9 mouse cellular contexts compared by ENCODE assay signal in genomic region chr16:6986031-6986430, GRCm38 (mm10).
DNase-seq lines count a peak whose midpoint lies in the region; ATAC-seq and TF ChIP-seq lines count a peak whose summit lies in the region.
"Had no signal": no experiment of that assay in that cellular context is flagged by ENCODE, and none has a peak within 500 bp of the region (broad histone marks: within the 10 kb centered on the region; RNA-seq: fewer than 3 reads in every experiment).

No protein-coding gene starts in this region.

- no peaks in the 10 kb centered on the region for H3K9me3 ChIP-seq in hindbrain, embryonic 14.5 days (ENCODE audit: control insufficient read depth, low read length)
- H3K9me3 ChIP-seq in hindbrain, embryonic 11.5 days (ENCODE audit: control insufficient read depth, low read length) = no peaks in the 10 kb centered on the region
- no peaks in the 10 kb centered on the region for H3K9me3 ChIP-seq in midbrain, postnatal 0 days (ENCODE audit: low read length)
- H3K9me3 ChIP-seq in midbrain, embryonic 16.5 days (replicated peaks; ENCODE audit: control insufficient read depth, low read length, poor library complexity, severe bottlenecking) = no peaks in the 10 kb centered on the region
- H3K9me3 ChIP-seq in forebrain, postnatal 0 days (ENCODE audit: low read length) = no peaks in the 10 kb centered on the region

- H3K4me1 ChIP-seq in hindbrain, embryonic 14.5 days (replicated peaks; ENCODE audit: control insufficient read depth, insufficient read depth, low read length) = no peaks in the 10 kb centered on the region
- H3K4me1 ChIP-seq in hindbrain, embryonic 11.5 days (replicated peaks; ENCODE audit: control insufficient read depth, insufficient read depth, low read length) = no peaks in the 10 kb centered on the region
- H3K4me1 ChIP-seq in midbrain, postnatal 0 days (ENCODE audit: insufficient read depth, low read length) = no peaks in the 10 kb centered on the region
- H3K4me1 ChIP-seq in midbrain, embryonic 16.5 days (ENCODE audit: control insufficient read depth, insufficient read depth, low read length) = no peaks in the 10 kb centered on the region
- no peaks in the 10 kb centered on the region for H3K4me1 ChIP-seq in forebrain, postnatal 0 days (ENCODE audit: insufficient read depth)

- H3K27me3 ChIP-seq in hindbrain, embryonic 14.5 days (ENCODE audit: control insufficient read depth, insufficient read depth, low read length) = no peaks in the 10 kb centered on the region
- H3K27me3 ChIP-seq in hindbrain, embryonic 11.5 days (ENCODE audit: control insufficient read depth, insufficient read depth, low read length) = no peaks in the 10 kb centered on the region
- no peaks in the 10 kb centered on the region for H3K27me3 ChIP-seq in midbrain, postnatal 0 days (ENCODE audit: insufficient read depth, low read length)
- no peaks in the 10 kb centered on the region for H3K27me3 ChIP-seq in midbrain, embryonic 16.5 days (ENCODE audit: control insufficient read depth, insufficient read depth, low read depth, low read length)
- H3K27me3 ChIP-seq in forebrain, postnatal 0 days (ENCODE audit: insufficient read depth, low read length) = no peaks in the 10 kb centered on the region

- H3K9ac ChIP-seq in hindbrain, embryonic 14.5 days = no peak overlapping the region
- H3K9ac ChIP-seq in hindbrain, embryonic 11.5 days (ENCODE audit: low read depth, low read length) = no peak overlapping the region
- no peak overlapping the region for H3K9ac ChIP-seq in midbrain, postnatal 0 days (replicated peaks; ENCODE audit: low read length, poor library complexity, severe bottlenecking)
- no peak overlapping the region for H3K9ac ChIP-seq in midbrain, embryonic 16.5 days (ENCODE audit: low read depth, low read length)
- no peak overlapping the region for H3K9ac ChIP-seq in forebrain, postnatal 0 days

- peak; percentile 34; the same call in 1 of the 2 replicates for ATAC-seq in hindbrain, embryonic 14.5 days (ENCODE audit: low FRiP score)
- ATAC-seq in hindbrain, embryonic 11.5 days (ENCODE audit: low FRiP score) = no peak
- ATAC-seq in midbrain, postnatal 0 days (ENCODE audit: low FRiP score) = no peak
- ATAC-seq in midbrain, embryonic 16.5 days = no peak
- peak; percentile 61 for ATAC-seq in forebrain, postnatal 0 days
- ATAC-seq in megakaryocyte-erythroid progenitor cell, adult 5-6 weeks (replicated peaks; ENCODE audit: low FRiP score, low TSS enrichment, poor library complexity, severe bottlenecking) = no peak

- H3K4me3 ChIP-seq in hindbrain, embryonic 14.5 days (replicated peaks; ENCODE audit: low read length) = no peak overlapping the region
- no peak overlapping the region for H3K4me3 ChIP-seq in hindbrain, embryonic 11.5 days (ENCODE audit: low read depth, low read length)
- no peak overlapping the region for H3K4me3 ChIP-seq in midbrain, postnatal 0 days (ENCODE audit: low read depth, low read length)
- no peak overlapping the region for H3K4me3 ChIP-seq in midbrain, embryonic 16.5 days (ENCODE audit: low read depth, low read length)
- no peak overlapping the region for H3K4me3 ChIP-seq in forebrain, postnatal 0 days (ENCODE audit: low read depth, low read length)

- DNase-seq in hindbrain, embryonic 14.5 days (ENCODE audit: low spot score) = no peak
- DNase-seq in hindbrain, embryonic 11.5 days (ENCODE audit: low spot score) = no peak
- peak; percentile 89 for DNase-seq in midbrain, postnatal 0 days (ENCODE audit: low spot score)
- peak; percentile 67 for DNase-seq in forebrain, postnatal 0 days
- DNase-seq in lung, postnatal 36 days = peak; percentile 46
- DNase-seq in ovary, postnatal 14 days (ENCODE audit: low spot score) = no peak
- DNase-seq: gastrocnemius, postnatal 25 days had no signal

- no peak overlapping the region for H3K27ac ChIP-seq in hindbrain, embryonic 14.5 days
- H3K27ac ChIP-seq in hindbrain, embryonic 11.5 days (ENCODE audit: low read depth, low read length) = no peak overlapping the region
- H3K27ac ChIP-seq in midbrain, postnatal 0 days (ENCODE audit: low read depth, low read length) = no peak overlapping the region
- no peak overlapping the region for H3K27ac ChIP-seq in midbrain, embryonic 16.5 days (ENCODE audit: low read length)
- H3K27ac ChIP-seq in forebrain, postnatal 0 days (ENCODE audit: low read depth, low read length) = no peak overlapping the region

- H3K36me3 ChIP-seq in hindbrain, embryonic 14.5 days (replicated peaks; ENCODE audit: control insufficient read depth, insufficient read depth) = no peaks in the 10 kb centered on the region
- no peaks in the 10 kb centered on the region for H3K36me3 ChIP-seq in hindbrain, embryonic 11.5 days (ENCODE audit: control insufficient read depth, insufficient read depth, low read length)
- H3K36me3 ChIP-seq in midbrain, postnatal 0 days (ENCODE audit: insufficient read depth, low read length) = no peaks in the 10 kb centered on the region
- no peaks in the 10 kb centered on the region for H3K36me3 ChIP-seq in midbrain, embryonic 16.5 days (ENCODE audit: control insufficient read depth, insufficient read depth, low read length)
- no peaks in the 10 kb centered on the region for H3K36me3 ChIP-seq in forebrain, postnatal 0 days (ENCODE audit: insufficient read depth)

- no peak overlapping the region for H3K4me2 ChIP-seq in hindbrain, embryonic 14.5 days (replicated peaks)
- no peak overlapping the region for H3K4me2 ChIP-seq in hindbrain, embryonic 11.5 days (replicated peaks; ENCODE audit: low read depth, low read length)
- H3K4me2 ChIP-seq in midbrain, postnatal 0 days (ENCODE audit: low read depth, low read length, poor library complexity, severe bottlenecking) = no peak overlapping the region
- H3K4me2 ChIP-seq in midbrain, embryonic 16.5 days (ENCODE audit: low read length) = no peak overlapping the region
- H3K4me2 ChIP-seq in forebrain, postnatal 0 days (ENCODE audit: low read depth) = no peak overlapping the region

- no peak for TF ChIP-seq CTCF in midbrain, postnatal 0 days (IDR thresholded peaks at IDR 0.05)
- no peak for TF ChIP-seq CTCF in forebrain, postnatal 0 days (IDR thresholded peaks at IDR 0.05; ENCODE audit: low read depth)

Comparison
In these comparisons a context has a peak if more than half of its experiments do, and no peak if none do; other contexts are left out.
1. ATAC-seq: peak in hindbrain, embryonic 14.5 days (single experiment) and forebrain, postnatal 0 days (single experiment); none in hindbrain, embryonic 11.5 days (single experiment), midbrain, postnatal 0 days (single experiment), midbrain, embryonic 16.5 days (single experiment) and megakaryocyte-erythroid progenitor cell, adult 5-6 weeks (single experiment).
2. DNase-seq: peak in midbrain, postnatal 0 days (single experiment), forebrain, postnatal 0 days (single experiment) and lung, postnatal 36 days (single experiment); none in hindbrain, embryonic 14.5 days (single experiment), hindbrain, embryonic 11.5 days (single experiment) and ovary, postnatal 14 days (single experiment).